8 mouse cellular contexts compared by ENCODE assay signal in the genomic region with DNA sequence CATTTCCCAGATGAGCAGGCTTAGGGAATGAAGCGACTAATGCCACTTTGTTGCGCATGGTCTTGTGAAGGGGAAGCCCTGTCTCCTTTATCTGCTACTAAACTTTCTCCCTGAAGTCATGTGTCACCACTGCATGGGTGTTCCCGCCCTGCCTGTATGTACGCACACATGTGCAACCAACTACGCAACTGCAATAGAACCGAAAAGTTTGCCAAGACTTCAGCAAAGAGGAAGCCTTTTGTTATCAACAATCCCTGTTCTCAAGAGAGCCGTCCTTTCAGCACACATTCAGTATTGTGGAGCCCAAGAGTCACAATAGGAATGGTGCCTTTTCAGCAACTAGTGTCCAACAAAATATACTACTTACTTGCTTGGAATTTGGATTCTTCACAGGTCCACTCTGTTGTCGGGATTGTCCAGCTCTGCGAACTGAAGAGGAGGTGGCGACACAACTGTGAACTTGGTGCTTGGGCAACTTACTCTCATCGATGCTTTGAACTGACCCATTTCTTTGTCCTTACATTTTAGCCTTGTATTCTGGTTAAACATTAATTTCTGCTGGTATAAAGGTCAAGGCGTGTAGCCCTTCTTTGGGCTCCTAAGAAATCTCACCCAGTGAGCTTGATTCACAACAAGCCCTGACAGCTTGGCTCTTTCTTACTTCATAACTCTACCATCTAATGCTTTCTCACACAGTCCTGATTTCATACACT. TPM values are rescaled to one million over a fixed set of nuclear protein-coding genes. Genes with fewer than 3 reads are reported as not detected.
DNase-seq lines count a peak whose midpoint lies in the region; ATAC-seq lines count a peak whose summit lies in the region.

TSS of gene Ddc (minus strand) at position 500 of the 713 bp plus-strand sequence.

- H3K9me3 ChIP-seq in heart, embryonic 16.5 days (replicated peaks; ENCODE audit: control insufficient read depth, low read length), result no peaks in the 10 kb centered on the region
- no peaks in the 10 kb centered on the region for H3K9me3 ChIP-seq in limb, embryonic 15.5 days
- no peaks in the 10 kb centered on the region for H3K9me3 ChIP-seq in stomach, embryonic 15.5 days

- H3K27me3 ChIP-seq in heart, embryonic 16.5 days (ENCODE audit: control insufficient read depth, insufficient read depth, low read length), result no peaks in the 10 kb centered on the region
- no peaks in the 10 kb centered on the region for H3K27me3 ChIP-seq in limb, embryonic 15.5 days
- no peaks in the 10 kb centered on the region for H3K27me3 ChIP-seq in stomach, embryonic 15.5 days (replicated peaks)

- no peak within 1 kb of the TSS for H3K27ac ChIP-seq in heart, embryonic 16.5 days (ENCODE audit: low read length)
- H3K27ac ChIP-seq in limb, embryonic 15.5 days, result no peak within 1 kb of the TSS
- H3K27ac ChIP-seq in stomach, embryonic 15.5 days, result peak within 1 kb of the TSS; percentile 55

- H3K9ac ChIP-seq in heart, embryonic 16.5 days (ENCODE audit: low read length), result no peak within 1 kb of the TSS
- H3K9ac ChIP-seq in limb, embryonic 15.5 days, result no peak within 1 kb of the TSS
- H3K9ac ChIP-seq in stomach, embryonic 15.5 days, result no peak within 1 kb of the TSS

- no peak within 1 kb of the TSS for H3K4me2 ChIP-seq in heart, embryonic 16.5 days (ENCODE audit: low read depth, low read length)
- H3K4me2 ChIP-seq in limb, embryonic 15.5 days, result no peak within 1 kb of the TSS
- peak within 1 kb of the TSS; percentile 0; the same call in 1 of the 2 replicates for H3K4me2 ChIP-seq in stomach, embryonic 15.5 days

- 0 out of 2 replicates have a peak, but pooled peaks have one; percentile 12 for ATAC-seq in heart, embryonic 16.5 days (replicated peaks; ENCODE audit: extremely low read depth, insufficient read depth, low FRiP score)
- no peak for ATAC-seq in limb, embryonic 15.5 days (ENCODE audit: insufficient number of reproducible peaks, low FRiP score, low TSS enrichment, low read depth)
- peak; percentile 68 for ATAC-seq in stomach, embryonic 15.5 days (ENCODE audit: insufficient read depth, low FRiP score, low read depth)

- peaks cover 22% of the 10 kb centered on the region for H3K4me1 ChIP-seq in heart, embryonic 16.5 days (ENCODE audit: control insufficient read depth, insufficient read depth, low read length)
- no peaks in the 10 kb centered on the region for H3K4me1 ChIP-seq in limb, embryonic 15.5 days
- peaks cover 6% of the 10 kb centered on the region; the same call in 1 of the 2 replicates for H3K4me1 ChIP-seq in stomach, embryonic 15.5 days

- no peaks in the 10 kb centered on the region for H3K36me3 ChIP-seq in heart, embryonic 16.5 days (ENCODE audit: control insufficient read depth, insufficient read depth)
- no peaks in the 10 kb centered on the region for H3K36me3 ChIP-seq in limb, embryonic 15.5 days
- H3K36me3 ChIP-seq in stomach, embryonic 15.5 days, result no peaks in the 10 kb centered on the region

- no peak for DNase-seq in layer of hippocampus, postnatal 25 days (ENCODE audit: extremely low spot score in 1 of 2, low spot score in 1 of 2)
- DNase-seq in layer of hippocampus, adult 9-10 months (ENCODE audit: low spot score), result no peak
- DNase-seq in right cerebral cortex, adult 2 months (ENCODE audit: low spot score in 2 of 2), result no peak
- no peak for DNase-seq in B cell, adult 2 months
- DNase-seq in frontal cortex, postnatal 25 days (ENCODE audit: low spot score in 2 of 2), result no peak

- 72% methylated on average over 12 of the region's 12 CpGs for WGBS in heart, embryonic 16.5 days
- 89% methylated on average over 12 of the region's 12 CpGs for WGBS in limb, embryonic 15.5 days
- WGBS in stomach, embryonic 15.5 days, result 70% methylated on average over 12 of the region's 12 CpGs

- H3K4me3 ChIP-seq in heart, embryonic 16.5 days (ENCODE audit: low read length), result no peak within 1 kb of the TSS
- H3K4me3 ChIP-seq in limb, embryonic 15.5 days, result no peak within 1 kb of the TSS
- peak within 1 kb of the TSS; percentile 26 for H3K4me3 ChIP-seq in stomach, embryonic 15.5 days (replicated peaks)

RNA-seq across cellular contexts. Expression of gene Ddc, which starts in this region (rescaled TPM):
- 10 to 100 TPM; 11.8 to 12.2 TPM for total RNA-seq in layer of hippocampus, postnatal 25 days (2021)
- polyA plus RNA-seq in heart, embryonic 16.5 days (2015; fragmentation: Nextera tagmentation; extraction: Ambion mirVana), result 112 TPM in 2 replicates
- polyA plus RNA-seq in limb, embryonic 15.5 days (2015; fragmentation: Nextera tagmentation; extraction: Ambion mirVana), result 17.6 and 35.9 TPM in 2 replicates
- 48.5 and 57.0 TPM in 2 replicates for polyA plus RNA-seq in stomach, embryonic 15.5 days (2015; fragmentation: Nextera tagmentation; extraction: Ambion mirVana)
